Mouse (Mus musculus): ENCODE results near the gene Tagln. TPM values are rescaled to one million over a fixed set of nuclear protein-coding genes. Genes with fewer than 3 reads are reported as not detected.
A peak's percentile ranks its signal among the peaks of the same experiment; 100 is the strongest.

Gene Tagln
- polyA plus RNA-seq (2012; rRNA removed): 226 and 279 TPM in 2 replicates

DNA sequence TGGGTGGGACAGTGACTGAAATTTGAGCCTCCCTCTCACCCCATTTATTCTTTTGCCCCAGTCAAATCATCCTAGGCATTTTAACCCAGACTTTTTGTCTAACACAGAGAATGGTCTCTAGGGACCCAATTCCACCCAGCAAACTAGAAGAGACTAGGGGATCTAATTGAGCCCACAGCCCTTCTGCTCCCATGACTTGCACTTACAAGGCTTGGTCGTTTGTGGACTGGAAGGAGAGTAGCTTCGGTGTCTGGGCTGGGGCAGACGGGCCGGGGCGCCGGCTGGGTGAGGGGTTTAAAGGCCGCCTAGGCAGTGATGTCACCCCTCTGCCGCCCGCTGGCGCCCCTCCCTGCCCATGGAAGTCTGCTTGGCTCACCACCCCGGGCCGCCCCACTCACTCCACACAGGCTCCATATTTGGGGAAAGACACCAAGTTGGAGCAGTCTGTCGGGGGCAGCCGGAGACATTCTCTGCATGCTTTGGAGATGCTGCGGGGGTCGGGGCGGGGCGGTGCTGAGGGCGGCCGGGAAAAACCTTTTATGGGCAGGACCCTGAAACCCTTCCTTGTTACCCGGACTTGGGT, at the start of gene Tagln:
Gene Tagln, minus strand, starts transcription at position 431 of the 583 bp plus-strand sequence.
- Histone ChIP-seq H3K4me3 (replicated peaks; ENCODE audit: extremely low read depth, low read depth, low read length) (peak within 1 kb of the TSS; percentile 2), H3K4me1 (ENCODE audit: control insufficient read depth, insufficient read depth, low read length) (0 out of 2 replicates have a peak, but pooled peaks cover 8% of the 10 kb centered on the region)
- no peak for DNase-seq
- TF ChIP-seq CTCF (IDR thresholded peaks at IDR 0.05; ENCODE audit: insufficient read depth, low read length): no peak
- TF ChIP-seq POLR2A (IDR thresholded peaks at IDR 0.05; ENCODE audit: borderline replicate concordance, extremely low read depth, low read depth, low read length): no peak
- WGBS: 20% methylated on average over 21 of the region's 21 CpGs

DNA sequence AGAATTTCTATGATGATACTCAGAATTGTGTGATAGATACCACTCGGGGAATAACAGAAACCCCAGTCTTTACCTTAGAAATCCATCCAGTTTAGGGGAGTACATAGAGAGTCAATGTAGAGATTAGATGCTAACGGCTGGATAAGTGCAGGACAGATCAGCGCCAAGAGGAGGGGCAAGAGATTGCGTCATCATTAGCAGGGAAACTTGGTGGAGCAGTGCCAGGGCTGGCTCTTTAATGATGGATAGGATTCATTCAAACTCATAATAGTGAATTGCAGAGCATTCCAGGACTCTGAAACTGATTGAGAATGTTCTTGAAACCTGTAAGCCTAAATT, 49.3 kb upstream of the Tagln start:
- Histone ChIP-seq H3K4me3 (replicated peaks; ENCODE audit: extremely low read depth, low read depth, low read length) (peak overlapping the region; percentile 86), H3K4me1 (ENCODE audit: control insufficient read depth, insufficient read depth, low read length) (peaks cover 7% of the 10 kb centered on the region; the same call in 1 of the 2 replicates)
- TF ChIP-seq CTCF (IDR thresholded peaks at IDR 0.05; ENCODE audit: insufficient read depth, low read length) (no peak), POLR2A (IDR thresholded peaks at IDR 0.05; ENCODE audit: borderline replicate concordance, extremely low read depth, low read depth, low read length) (no peak)
- 0% methylated on average over 4 of the region's 4 CpGs for WGBS
- peak; percentile 59 for DNase-seq

DNA sequence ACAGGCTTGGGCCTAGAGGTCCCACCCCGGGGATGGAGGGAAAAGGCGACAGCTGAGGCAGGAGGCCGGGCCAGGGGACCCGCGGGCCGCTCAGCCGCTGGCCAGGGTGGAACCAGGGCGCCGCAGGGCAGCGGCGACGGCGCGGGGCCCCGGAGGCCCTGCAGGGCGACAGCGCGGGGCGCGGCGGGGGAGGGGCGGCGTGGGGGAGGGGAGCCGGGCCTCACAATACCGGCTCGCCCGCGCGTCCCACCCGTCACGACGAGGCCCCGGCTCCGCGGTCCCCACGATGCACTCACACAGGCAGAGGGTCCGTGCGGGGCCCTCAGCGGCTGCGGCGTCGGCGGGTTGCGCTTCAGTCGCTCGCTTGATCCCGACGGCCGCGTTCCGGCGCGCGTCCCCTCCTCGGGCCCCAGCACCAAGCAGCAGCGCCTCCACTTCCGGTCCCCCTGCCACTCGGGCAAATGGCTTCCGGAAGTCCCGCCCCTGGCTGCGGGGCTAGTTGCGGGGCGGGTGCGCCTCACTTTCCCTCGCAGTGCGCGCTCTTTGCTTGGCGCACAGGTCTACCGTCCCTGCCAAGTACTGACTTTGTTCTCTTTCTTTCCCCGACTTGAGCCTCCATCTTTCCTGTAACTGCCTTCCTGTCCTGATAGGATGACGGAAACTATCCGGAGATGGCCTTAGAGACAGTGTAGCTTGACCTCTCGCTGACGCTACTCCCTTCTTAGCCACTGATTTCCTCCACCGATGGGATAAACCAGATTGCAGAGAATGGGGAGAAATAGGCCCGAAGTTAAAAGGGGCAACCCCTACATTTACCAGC, 48.8 kb upstream of the Tagln start:
- peaks cover 7% of the 10 kb centered on the region; the same call in 1 of the 2 replicates for H3K4me1 ChIP-seq (ENCODE audit: control insufficient read depth, insufficient read depth, low read length)
- TF ChIP-seq CTCF (IDR thresholded peaks at IDR 0.05; ENCODE audit: insufficient read depth, low read length) (no peak), POLR2A (IDR thresholded peaks at IDR 0.05; ENCODE audit: borderline replicate concordance, extremely low read depth, low read depth, low read length) (peak; percentile 82; the same call in 1 of the 2 replicates)
- peak; percentile 91 for DNase-seq
- under 1% methylated on average over 50 of the region's 76 CpGs for WGBS
- peak overlapping the region; percentile 86 for H3K4me3 ChIP-seq (replicated peaks; ENCODE audit: extremely low read depth, low read depth, low read length)

DNA sequence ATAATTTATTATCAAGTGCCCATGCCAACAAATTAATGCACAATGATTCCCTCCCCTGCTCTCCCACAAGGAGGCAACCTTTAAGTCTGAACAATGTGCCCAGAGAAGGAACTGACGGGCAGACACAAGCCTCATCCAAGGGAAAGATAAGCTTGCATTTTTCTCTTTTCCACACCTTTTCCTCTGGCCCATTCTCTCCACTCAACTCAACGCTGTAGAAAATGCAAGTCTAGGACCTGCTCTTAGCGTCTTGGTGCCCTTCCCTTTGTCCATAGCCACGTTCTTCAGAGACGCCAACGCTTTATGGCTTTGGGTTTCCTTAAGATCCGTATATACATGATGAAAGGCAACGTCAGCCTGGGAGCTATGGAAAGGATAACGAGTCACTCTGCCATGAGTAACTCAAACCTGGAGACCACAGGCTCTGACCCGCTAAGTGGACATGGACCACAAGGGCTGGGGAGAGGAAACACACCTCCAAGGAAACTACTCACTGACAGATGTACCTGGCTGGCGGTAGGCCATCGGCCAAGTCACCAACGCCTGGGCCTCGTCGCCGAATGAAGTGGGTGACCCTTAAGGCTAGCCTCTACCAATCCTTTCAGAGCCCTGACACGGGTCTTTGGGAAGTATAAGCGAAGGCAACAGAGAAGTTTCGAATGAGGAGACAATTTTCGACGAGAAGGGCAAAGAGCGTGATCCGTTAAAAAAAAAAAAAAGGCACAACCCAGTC, 48.0 kb upstream of the Tagln start:
- Histone ChIP-seq H3K4me3 (replicated peaks; ENCODE audit: extremely low read depth, low read depth, low read length) (peak overlapping the region; percentile 86), H3K4me1 (ENCODE audit: control insufficient read depth, insufficient read depth, low read length) (peaks cover 7% of the 10 kb centered on the region; the same call in 1 of the 2 replicates)
- no peak for TF ChIP-seq CTCF (IDR thresholded peaks at IDR 0.05; ENCODE audit: insufficient read depth, low read length)
- TF ChIP-seq POLR2A (IDR thresholded peaks at IDR 0.05; ENCODE audit: borderline replicate concordance, extremely low read depth, low read depth, low read length): no peak
- whole genome bisulfite sequencing: under 1% methylated on average over 23 of the region's 23 CpGs
- DNase-seq: peak; percentile 37

DNA sequence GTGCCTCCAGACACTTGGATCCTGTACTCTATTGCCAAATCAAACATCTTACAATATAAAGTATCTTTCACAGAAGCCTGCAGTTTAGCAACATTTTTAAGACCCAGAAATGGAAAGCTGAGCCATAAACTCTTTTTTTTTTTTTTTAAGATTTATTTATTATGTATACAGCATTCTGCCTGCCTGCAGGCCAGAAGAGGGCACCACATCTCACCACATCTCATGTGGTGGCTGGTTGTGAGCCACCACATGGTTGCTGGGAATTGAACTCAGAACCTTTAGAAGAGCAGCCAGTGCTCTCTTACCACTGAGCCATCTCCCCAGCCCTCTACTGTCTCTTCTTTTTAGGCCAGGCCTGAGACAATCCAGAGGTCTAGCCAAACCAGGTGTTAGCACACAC, 45.5 kb upstream of the Tagln start:
- peaks cover 7% of the 10 kb centered on the region; the same call in 1 of the 2 replicates for H3K4me1 ChIP-seq (ENCODE audit: control insufficient read depth, insufficient read depth, low read length)
- no peak for DNase-seq
- TF ChIP-seq CTCF (IDR thresholded peaks at IDR 0.05; ENCODE audit: insufficient read depth, low read length) (0 out of 2 replicates have a peak, but pooled peaks have one; percentile 0), POLR2A (IDR thresholded peaks at IDR 0.05; ENCODE audit: borderline replicate concordance, extremely low read depth, low read depth, low read length) (no peak)
- no peak overlapping the region for H3K4me3 ChIP-seq (replicated peaks; ENCODE audit: extremely low read depth, low read depth, low read length)

DNA sequence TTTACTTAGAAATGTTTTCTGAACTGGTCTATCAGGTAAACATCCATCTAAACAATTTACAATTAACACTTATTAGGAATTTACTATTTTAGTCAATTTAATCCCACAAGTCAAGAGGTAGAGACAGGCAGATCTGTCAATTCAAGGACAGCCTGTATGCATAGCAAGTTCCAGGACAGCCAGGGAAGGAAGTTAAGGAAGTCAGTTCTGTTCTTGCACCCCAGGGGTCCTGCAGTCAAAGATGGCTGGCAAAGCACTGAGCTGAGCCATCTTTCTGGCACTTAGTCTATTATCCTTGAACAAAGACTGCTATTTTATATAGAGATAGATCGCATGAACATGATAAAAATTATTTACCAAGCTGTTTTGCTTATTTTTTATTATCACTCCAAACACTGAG, 44.8 kb upstream of the Tagln start:
- TF ChIP-seq CTCF (IDR thresholded peaks at IDR 0.05; ENCODE audit: insufficient read depth, low read length) (no peak), POLR2A (IDR thresholded peaks at IDR 0.05; ENCODE audit: borderline replicate concordance, extremely low read depth, low read depth, low read length) (no peak)
- no peak overlapping the region for H3K4me3 ChIP-seq (replicated peaks; ENCODE audit: extremely low read depth, low read depth, low read length)
- WGBS: 70% methylated on average over 1 of the region's 1 CpGs
- no peak for DNase-seq
- H3K4me1 ChIP-seq (ENCODE audit: control insufficient read depth, insufficient read depth, low read length): peaks cover 7% of the 10 kb centered on the region; the same call in 1 of the 2 replicates

DNA sequence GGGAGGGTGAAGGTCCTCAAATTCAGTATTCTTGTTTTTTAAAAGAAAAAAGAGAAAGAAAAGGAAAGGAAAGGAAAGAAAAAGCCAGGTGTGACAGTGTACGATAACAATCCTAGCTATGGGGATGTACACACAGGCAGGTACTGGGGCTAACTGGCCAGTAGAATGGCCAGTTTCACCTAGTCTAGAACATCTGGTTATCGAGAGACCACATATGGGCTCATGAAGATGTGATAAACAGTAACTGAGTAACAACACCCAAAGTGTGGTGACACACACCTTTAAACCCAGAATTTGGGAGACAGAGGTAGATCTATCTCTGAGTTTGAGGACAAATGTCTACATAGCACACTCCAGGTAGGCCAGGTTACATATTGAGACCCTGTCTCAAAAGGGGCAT, 43.9 kb upstream of the Tagln start:
- TF ChIP-seq CTCF (IDR thresholded peaks at IDR 0.05; ENCODE audit: insufficient read depth, low read length) (no peak), POLR2A (IDR thresholded peaks at IDR 0.05; ENCODE audit: borderline replicate concordance, extremely low read depth, low read depth, low read length) (no peak)
- H3K4me3 ChIP-seq (replicated peaks; ENCODE audit: extremely low read depth, low read depth, low read length): no peak overlapping the region
- no peak for DNase-seq
- H3K4me1 ChIP-seq (ENCODE audit: control insufficient read depth, insufficient read depth, low read length): peaks cover 7% of the 10 kb centered on the region; the same call in 1 of the 2 replicates
- 85% methylated on average over 2 of the region's 2 CpGs for WGBS

DNA sequence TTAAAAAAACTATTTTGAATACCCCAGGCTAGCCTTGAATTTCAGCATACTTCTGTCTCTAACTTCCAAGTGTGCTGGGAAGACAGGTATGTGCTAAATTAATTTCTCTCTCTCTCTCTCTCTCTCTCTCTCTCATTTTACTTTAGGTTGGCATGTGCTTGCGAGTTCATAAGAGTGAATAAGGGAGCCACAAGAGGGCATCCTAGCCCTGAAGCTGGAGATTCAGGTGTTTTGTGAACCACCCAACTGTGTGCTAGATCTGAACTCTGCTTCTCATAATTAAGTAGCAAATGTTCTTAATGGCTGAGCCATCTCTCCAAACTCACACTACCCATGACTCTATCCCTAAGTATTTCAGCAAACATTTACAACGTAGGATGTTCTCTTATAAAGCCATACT, 41.0 kb upstream of the Tagln start:
- H3K4me3 ChIP-seq (replicated peaks; ENCODE audit: extremely low read depth, low read depth, low read length): no peak overlapping the region
- no peak for DNase-seq
- WGBS: 65% methylated on average over 2 of the region's 2 CpGs
- no peaks in the 10 kb centered on the region; the same call in 1 of the 2 replicates for H3K4me1 ChIP-seq (ENCODE audit: control insufficient read depth, insufficient read depth, low read length)
- no peak for TF ChIP-seq CTCF (IDR thresholded peaks at IDR 0.05; ENCODE audit: insufficient read depth, low read length)
- no peak for TF ChIP-seq POLR2A (IDR thresholded peaks at IDR 0.05; ENCODE audit: borderline replicate concordance, extremely low read depth, low read depth, low read length)

DNA sequence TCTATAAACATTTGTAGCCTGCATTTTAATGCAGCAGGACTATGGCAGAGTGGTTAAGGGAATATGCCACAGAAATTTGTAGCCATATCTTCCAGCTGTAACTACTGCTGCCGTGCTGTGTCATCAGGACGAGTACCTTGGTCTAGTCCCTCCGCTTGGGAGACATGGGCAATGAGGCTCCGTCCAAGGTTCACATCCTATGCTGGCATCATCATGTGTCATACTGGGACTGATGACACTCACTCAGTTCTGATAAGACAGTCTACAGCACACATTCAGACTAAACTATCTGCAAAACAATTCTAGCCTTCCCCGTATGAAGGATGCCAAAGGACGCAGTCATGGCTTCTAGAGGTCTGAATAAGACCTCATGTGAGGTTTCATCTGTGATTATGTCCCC, 27.7 kb upstream of the Tagln start:
- DNase-seq: no peak
- Histone ChIP-seq H3K4me1 (ENCODE audit: control insufficient read depth, insufficient read depth, low read length) (no peaks in the 10 kb centered on the region), H3K4me3 (replicated peaks; ENCODE audit: extremely low read depth, low read depth, low read length) (no peak overlapping the region)
- TF ChIP-seq POLR2A (IDR thresholded peaks at IDR 0.05; ENCODE audit: borderline replicate concordance, extremely low read depth, low read depth, low read length) (no peak), CTCF (IDR thresholded peaks at IDR 0.05; ENCODE audit: insufficient read depth, low read length) (no peak)
- WGBS: 84% methylated on average over 6 of the region's 6 CpGs
